Mouse (Mus musculus) spleen, postnatal 14 days (tissue): ENCODE results near the gene Bmpr1a.

Source experiments
- DNase-seq, 2 experiments: peaks; one replicate each; pipeline ENCODE4 v3.0.0; 2021 to 2022; ENCODE audit warnings: low spot score in 2 of 2

The Bmpr1a gene

DNA sequence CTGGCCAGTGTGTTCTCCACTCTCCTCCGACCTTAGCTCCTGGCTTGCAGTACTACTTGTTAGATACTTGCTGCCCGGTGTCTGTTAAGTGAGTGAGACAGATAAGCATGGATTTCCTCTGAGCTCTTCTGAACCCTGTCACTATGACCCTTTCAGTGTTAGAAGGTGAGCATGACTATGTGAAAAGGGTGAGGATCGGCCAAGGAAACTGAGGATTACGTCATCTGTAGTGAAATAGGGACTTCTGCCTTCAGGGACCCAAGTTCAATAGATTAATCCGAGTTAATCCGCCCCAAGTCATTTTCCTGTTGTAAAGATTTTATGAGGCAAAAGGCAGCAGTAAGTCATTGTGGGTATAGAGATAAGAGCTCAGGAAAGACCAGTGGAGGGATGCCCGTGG is 2.2 kb upstream of the Bmpr1a start:
- no peak for DNase-seq

DNA sequence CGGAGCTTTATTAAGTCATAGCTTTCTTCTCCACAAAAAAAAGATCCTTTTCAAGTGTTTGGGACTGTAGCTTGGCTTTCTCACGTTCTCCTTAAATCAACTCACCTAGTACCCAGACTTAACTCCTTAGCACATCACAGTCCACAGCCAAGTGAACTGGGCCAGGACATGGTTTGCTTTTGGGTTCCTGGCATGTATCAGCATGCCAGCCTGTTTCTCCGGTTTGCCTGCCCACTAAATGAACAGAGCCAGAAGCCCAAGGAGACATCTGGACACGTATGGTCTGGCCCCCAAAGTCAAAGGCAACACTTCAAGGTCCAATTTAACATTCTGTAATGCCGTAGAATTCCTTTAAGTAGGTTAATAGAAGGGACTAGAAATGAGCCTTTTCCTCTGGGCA is 1.2 kb upstream of the Bmpr1a start:
- DNase-seq: no peak

DNA sequence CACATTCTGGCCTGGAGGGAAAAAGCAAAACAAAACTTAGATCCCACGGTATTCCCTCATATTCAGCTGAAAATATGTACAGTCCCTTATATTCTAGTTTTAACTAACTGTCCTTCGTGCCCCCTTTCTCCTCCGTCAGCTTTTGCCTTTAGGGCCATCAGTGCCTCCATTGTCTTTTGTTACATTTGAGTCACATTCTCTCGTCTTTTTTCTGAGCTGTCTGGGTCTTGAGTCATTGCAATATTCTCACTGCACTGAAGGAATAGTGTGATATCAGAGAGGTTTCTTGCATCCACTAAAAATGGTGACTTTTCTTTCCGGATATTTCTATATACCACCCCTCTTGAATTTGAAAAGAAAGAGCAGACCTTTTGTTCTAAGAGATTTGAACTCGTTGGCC is 618 bp upstream of the Bmpr1a start:
- DNase-seq: no peak

DNA sequence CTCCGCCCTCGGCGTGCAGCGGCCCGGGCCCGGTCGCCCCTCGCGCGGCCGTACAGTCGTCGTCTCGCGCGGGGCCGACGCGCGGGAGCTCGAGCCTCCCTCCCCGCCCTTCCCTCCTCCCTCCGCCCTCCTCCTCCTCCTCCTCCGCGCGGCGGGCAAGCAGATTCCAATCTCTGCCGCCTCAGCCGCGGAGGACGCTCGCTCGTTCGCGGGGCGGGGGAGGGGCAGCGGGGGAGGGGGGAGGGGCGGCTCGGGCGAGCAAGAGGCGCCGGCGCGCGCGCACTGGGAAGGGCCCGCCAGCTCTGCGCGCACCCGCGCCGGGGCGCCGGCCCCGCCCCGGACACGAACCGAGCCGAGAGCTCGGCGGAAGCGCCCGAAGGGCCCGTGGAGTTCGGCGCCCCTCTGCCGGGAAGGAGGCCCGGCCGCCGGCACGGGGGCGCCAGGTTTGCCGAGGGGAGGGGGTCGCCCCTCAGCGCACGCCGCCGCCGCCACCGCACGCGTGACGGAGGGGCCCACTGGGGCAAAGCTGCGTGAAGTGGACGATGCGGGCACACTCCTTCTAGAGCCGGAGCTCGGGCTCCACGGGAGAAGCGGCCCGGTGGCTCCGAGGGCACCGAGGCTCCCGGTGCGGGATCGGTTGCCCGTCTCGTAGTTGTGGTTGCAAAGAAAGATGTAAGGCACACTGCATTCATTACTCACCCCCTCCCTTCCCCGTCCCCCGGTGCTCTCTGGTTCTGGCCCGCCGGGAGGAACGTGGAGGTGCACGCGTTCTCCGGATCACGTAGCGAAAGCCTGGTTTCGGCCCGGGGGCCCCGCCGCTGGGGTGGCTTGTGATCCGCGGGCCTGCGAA is 441 bp downstream of the Bmpr1a start:
- peak; percentile 11 to 15 for DNase-seq

DNA sequence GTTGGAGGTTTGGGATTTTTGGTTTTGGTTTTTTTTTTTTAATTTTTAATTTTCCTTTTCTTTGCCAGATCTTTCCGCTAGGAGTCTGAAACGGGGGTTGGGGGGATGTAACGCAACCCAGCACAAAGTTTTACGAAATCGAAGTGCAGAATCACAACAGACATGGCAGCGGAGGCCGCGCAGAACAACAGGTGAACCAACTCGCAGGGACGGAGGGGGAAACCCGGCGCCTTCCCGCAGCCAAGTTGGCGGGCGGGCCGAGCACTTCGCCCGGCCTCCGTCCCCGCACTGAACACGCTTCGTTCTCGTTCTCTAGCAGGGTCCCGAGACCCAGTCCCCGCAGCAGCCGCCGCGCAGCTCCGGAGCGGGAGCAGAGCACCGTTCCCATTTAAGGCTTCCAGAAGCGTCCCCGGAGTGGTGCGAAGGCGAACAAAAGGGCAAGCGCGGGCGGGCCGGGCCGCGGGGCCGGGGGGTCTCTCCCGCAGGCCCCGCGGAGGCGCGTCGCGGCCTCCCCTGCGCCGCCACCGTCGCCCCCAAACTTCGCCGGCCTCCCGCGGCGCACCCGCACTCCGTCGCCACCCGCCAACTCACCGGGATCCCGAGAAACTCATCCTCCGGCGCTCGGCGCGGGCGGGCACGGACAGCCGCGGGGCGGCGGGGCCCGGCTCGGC is 1.2 kb downstream of the Bmpr1a start:
- peak in 1 of 2 experiments; percentile 3 for DNase-seq

DNA sequence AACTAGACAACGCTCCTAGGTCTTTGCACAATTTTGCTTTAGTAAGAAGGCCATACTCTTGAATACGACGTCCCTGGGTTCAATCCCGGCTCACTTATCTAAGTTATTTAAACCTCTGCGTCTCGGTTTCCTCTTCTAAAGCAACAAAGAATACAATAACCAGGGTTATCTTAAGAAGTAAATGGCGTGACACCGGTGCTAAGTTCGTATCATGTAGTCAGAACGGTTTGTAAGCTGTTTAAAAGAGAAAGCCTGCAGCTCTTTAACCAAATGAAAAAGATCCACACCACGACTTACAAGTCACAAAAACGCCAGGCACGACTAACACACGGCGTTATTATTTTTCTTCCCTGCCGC is 1.7 kb downstream of the Bmpr1a start:
- DNase-seq: no peak

DNA sequence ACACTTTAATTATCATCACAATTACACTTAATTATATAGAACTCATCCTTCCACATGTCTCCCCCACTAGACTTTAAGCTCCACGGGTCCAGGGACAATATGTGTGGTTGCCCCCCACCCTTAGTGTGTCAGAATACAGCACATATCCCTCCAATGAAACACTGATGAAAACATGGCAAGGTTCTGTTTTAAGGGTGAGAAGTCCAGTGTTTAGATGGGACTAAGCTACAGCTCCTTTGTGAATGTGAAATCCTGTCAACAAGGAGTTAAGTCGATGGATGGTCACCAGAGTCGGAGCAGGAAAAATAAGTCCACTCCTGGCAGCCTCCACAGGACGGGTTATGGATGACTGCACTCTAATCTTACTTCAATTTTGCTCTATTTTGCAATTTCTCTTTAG is 2.8 kb downstream of the Bmpr1a start:
- no peak for DNase-seq

DNA sequence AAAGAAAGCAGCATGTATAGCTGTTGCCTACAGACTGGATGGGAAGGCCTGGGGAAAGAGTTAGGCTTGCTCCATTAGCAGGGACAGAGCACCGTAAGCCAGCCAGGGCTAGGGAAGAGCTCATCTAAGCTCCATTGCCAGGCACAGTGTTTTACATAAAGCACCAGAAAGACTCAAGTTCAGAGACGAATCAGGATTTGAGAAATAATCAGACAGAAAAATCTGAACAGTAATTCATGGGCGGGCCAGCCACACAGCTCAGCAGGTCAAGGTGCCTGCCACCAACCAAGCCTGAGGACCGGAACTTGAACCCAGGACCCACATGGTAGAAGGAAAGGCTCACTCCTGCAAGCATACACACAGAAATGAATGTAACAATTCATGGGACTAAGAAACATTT is 3.5 kb downstream of the Bmpr1a start:
- DNase-seq: no peak

DNA sequence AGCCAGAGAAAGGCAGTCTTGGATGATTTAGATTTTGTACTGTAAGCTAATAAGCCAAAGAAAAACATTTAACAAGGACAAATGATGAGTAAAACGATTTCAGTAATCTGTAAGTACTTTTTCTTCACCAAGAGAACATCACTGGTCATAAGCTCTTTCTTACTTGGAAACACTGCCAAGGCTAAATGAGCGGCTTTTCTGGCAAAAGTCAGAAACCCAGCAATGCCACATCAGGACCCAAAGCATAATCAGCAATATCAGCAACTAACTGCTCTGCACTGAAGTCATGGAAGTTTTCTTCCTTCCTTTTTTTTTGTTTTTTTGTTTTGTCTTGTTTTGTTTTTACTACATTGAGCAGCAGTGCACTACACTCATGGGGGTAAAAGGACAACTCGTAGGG is 5.8 kb downstream of the Bmpr1a start:
- DNase-seq: no peak

DNA sequence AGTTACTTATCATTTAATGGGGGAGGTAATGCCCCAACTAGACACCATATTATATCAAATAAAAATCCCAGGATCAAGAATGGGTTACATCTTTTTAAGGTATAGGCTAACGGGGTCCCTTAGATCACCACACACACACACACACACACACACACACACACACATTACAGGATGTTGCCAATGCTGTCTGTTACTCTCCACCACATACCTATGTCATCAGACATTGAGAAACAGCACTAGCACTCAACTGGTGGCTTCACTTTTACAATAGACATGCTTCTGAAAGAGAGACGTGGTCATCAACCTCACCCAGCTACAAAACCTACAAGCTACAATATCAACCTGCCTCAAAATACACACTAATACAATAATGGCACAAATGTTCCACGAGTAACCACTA is 9.5 kb downstream of the Bmpr1a start:
- no peak for DNase-seq

DNA sequence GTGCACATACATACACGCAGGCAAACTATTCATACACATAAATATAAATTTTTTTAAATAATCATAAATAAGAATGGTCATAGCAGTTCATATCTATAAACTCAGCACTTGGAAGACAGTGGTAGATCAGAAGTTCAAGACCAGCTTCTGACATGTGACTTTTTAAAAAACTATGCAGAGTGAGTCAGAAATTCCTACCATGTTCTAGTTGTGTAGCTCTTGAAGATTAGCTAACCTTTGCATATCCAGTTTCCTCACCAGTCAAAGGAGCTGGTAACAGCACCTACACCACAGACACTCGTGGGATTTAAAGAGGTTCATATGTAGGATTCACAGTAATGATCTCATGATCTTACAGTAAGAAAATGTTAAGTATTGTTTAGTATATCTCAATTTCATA is 10.5 kb downstream of the Bmpr1a start:
- no peak for DNase-seq

DNA sequence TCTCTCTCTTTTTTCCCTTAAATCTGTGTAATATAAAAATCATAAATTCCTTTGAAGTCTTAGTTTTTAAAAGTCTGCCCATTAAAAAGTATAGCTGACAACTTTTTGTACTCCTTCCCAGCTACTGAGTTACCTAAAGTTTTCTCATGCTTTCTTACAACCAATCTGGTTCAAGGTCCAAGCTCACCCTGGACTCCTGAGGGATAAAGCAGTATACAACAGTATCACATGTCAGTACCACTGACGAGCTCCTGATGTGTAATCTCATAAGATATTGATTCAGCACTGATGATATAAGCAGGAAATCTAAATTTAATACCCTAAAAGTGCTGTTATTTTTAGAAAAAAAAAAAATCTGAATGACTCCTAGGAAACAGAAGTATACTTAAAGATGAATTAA is 12.2 kb downstream of the Bmpr1a start:
- no peak for DNase-seq

DNA sequence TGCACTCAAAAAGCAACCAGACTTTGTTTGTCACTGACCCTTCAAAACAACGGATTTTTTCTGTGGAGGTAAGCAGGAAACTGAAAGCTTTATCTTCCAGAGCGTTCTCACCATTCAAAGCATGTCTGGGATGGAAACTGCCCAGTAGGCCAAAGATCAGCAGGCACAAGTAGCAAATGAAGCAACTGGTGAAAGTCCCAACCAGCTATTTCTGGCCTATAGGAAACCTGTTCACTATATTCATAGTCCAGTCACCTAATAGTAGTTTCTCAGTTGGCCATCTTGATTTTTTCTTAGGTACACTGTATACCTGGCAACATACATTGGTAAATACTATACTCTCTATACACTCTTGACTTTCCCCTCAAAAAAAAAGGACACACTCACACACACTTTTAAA is 13.2 kb downstream of the Bmpr1a start:
- no peak for DNase-seq

DNA sequence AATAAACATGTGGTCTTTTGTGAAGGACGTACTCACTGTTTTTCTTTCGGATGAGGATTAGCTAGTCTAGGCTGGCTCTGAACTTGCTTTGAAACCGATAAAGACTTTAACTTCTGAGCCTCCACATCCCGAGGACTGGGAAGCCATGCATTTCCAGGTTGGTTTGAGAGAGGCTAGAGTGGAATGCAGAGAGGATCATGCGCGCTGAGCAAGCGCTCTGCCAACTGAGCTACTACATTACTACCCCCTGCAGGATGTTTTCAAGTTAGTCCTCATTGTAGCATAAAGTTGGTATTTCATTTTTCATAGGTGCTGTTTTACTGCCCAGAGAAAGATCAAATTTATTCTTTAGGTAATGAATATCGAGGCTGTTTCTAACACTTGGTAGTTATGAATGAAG is 17.0 kb downstream of the Bmpr1a start:
- no peak for DNase-seq

DNA sequence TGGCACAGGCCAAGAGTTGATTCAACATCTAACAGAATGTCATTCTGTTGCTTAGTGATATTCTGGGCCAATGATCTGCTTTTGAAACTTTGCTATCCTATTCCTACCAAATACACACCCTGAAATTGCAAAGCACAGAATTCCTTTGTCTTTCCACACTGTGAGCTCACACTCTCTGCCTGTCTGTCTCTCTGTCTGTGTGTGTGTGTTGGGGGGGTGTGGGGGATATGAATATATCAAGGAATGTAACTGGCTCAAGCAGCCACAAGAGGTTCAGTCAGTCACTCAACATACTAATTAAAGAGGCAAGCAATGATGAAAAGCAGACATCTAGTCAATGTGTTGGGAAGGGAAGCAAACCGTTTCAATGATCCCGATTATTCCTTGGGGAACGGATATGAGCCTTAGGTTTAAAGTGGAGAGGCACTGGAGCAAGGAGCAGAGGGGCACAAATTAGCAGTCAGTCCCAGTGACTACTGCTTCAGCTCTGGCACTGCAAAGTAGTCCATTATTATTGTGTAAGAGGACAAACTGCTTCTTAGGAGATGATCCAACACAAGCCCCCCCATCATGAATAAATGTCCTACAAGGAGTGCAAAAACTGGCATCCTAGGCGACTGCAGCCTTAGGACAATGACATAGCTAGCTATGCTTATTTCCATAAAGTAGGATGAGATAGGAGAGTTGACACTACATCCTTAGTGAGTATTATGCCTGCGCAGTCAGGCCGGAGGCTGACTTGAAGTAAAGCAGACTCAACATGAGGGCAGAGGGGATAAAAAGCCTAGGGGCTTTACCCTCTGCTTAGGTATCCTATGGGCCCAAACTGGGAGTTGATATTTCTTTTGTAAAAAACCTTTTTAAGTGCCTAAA is 19.4 kb downstream of the Bmpr1a start:
- DNase-seq: no peak

DNA sequence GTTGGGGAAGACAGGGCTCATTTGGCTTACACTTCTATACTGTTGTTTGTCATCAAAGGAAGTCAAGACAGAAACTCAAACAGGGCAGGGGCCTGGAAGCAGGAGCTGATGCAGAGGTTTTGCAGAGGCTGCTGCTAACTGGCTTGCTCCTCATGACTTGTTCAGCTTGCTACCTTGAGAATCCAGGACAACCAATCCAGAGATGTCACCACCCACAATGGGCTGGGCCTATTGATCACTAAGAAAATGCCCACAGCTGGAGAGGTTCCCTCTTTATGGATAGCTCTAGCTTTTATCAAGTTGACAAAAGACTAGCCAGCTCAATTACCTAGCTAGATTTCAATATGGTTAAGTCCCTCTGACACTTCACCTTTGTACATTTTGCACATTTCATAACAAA is 31.6 kb downstream of the Bmpr1a start:
- DNase-seq: no peak

DNA sequence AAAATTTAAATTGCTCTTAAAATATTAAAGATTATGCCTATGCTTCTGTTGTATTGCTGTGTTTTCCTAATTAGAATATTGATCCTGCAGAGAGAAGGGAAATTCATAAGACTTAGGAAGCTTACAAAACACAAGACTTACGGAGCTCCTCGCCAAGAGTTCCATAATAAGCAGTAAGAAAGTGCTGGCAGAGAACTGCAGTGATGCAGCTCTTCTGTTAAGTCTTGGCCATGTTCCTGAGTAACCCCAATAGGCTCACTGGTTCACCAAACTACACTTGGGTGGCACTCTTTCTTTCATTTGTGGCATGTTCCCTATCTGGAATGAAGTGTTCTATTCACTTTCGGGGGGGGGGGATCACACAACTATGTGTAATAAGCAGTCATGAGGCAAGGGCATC is 36.9 kb downstream of the Bmpr1a start:
- no peak for DNase-seq

DNA sequence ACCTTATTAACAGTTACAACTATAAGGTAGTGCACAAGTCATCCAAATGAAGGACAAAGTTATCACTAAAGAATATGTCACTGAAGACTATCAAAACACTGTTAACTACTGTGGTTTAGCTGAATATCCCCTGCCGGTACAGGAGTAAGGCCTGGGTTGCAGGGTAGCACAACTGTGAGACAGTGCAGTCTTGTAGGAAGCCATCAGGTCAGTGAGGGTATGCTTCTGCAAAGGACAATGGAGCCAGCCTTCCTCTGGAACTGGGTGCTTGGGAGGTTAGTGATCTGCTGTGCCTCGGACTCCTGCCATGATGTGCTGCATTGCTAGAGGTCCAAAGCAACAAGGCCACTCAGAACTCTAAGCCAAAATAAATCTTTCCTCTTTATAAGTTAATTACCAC is 43.8 kb downstream of the Bmpr1a start:
- DNase-seq: no peak

DNA sequence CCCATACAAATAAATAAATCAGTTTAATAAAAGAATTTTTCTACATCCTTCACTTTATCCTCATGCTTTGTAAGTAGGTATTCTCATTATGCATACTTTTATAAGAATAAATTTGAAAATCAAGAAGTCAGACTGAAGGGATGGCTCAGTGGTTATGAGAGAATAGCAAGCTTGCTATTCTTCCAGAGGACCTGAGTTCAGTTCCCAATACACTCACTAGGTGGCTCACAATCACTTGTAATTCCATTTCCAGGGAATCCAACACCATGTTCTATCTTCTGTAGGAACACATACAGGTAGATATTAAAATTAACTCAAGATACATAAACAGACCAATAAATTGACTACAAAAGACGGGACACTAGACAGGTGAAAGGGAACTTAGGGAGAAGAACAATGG is 44.3 kb downstream of the Bmpr1a start:
- no peak for DNase-seq

DNA sequence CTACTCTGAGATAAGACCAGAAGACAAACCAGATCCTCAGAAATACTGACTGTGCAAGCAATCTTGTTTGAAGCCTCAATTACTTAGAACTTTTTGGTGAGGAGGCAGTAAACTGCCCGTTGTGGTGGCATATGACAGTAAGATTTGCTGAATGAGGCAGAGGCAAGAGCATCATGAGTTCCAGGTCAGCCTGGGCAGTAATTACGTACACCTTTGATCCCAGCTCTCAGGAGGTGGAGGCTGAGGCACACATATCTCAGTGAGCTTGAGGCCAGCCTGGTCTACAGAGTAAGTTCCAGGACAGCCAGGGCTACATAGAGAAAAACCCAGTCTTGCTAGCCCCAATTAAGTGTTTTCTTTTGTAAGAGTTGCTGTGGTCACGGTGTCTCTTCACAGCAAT is 48.9 kb downstream of the Bmpr1a start:
- DNase-seq: no peak

DNA sequence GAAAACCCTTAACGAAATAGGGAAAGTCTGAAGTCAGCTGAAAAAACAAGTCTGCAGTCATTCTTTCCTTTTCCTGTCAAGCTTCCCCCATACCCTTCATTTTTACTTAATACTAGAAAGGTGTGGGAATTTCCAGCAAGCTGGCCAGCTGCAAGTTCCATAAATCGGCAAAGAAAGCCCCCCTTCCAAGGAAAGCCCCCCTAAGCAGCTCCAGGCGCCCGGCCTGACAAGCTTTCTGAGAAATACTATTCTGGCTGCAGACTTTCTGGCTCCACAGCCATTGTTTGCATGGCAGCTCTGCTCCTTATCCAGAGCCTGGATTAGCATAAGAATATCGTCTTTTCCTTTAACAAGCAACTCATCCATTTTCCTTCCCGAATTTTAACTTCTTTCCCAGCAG is 49.5 kb downstream of the Bmpr1a start:
- no peak for DNase-seq

DNA sequence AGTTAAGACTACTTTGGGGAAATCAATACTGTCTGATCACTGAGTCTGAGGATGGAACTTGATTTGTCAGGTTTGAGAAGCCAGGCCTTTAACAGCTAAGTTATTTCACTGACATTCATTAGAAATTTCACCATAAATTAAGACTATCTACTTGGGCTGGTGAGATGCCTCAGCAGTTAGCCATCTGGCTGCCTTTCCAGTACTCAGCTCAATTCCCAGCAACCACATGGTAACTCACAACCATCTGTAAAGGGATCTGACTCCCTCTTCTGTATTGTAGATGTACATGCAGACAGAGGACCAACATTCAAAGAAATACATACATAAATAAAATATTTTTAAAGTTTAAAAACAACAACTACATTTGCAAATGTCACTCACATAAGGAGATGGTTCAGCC is 51.3 kb downstream of the Bmpr1a start:
- no peak for DNase-seq

DNA sequence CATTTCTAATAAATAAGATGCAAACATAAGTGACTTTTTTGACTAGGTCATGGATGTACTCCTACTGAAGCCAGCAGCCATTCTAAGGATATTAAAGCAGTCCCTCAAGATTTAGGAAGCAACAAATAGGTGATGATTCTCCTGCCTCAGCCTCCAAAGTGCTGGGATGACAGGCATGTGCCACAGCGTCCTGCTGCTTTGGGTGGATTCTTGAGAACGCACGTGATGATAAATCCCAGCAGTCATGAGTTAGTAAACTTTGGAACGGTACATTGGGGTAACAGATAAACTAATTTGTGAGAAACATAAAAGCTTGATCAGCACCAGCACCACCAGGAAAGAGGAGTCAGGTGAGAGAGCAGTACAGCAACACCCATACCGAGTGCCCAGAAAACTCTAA is 52.7 kb downstream of the Bmpr1a start:
- DNase-seq: no peak
